Mouse (Mus musculus): ENCODE measurements around the gene Olfr1312. TPM values are rescaled to one million over a fixed set of nuclear protein-coding genes. Genes with fewer than 3 reads are reported as not detected.
"Not testable (repeated sequence)": the region's sequence is repeated elsewhere in the genome, so short reads cannot be mapped to it uniquely, and the experiment has no call there.

Gene Olfr1312
- not detected in 2 replicates for polyA plus RNA-seq (2014; fragmentation: Nextera tagmentation; extraction: Ambion mirVana)

DNA sequence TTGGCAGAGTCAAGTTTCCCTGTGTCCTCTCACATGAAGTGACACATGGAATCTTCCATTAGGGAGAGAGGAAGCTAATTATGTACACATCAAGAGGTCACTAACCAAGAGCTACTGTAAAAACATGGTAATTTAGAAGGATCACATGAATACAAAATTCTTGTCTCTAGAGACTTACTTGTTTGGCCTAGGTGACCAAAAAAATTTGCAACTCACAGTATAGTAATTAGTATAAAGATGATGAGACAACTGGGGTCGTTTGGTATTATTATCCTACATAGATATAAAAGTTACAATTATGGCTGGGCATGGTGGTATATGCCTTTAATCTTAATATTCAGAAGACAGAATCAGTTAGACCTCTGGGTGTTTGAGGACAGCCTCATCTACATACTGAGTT, at the start of gene Olfr1312:
Gene Olfr1312 (minus strand): TSS at position 101 of the 400 bp plus-strand sequence.
- Histone ChIP-seq H3K4me1 (ENCODE audit: control insufficient read depth in 2 of 2, insufficient read depth in 2 of 2, low read length in 2 of 2) (no peaks in the 10 kb centered on the region), H3K27me3 (ENCODE audit: control insufficient read depth, insufficient read depth, low read length) (no peaks in the 10 kb centered on the region), H3K36me3 (ENCODE audit: control insufficient read depth, insufficient read depth, low read length) (no peaks in the 10 kb centered on the region), H3K4me2 (ENCODE audit: low read length) (no peak within 1 kb of the TSS), H3K4me3 (ENCODE audit: control insufficient read depth in 1 of 2, insufficient read depth in 1 of 2, low read depth in 1 of 2, low read length in 2 of 2) (no peak within 1 kb of the TSS), H3K9me3 (ENCODE audit: control insufficient read depth, low read length) (no peaks in the 10 kb centered on the region), H3K27ac (replicated peaks in 1 of 2; ENCODE audit: control insufficient read depth in 1 of 2, insufficient read depth in 1 of 2, low read depth in 2 of 2, low read length in 2 of 2) (no peak within 1 kb of the TSS), H3K9ac (ENCODE audit: low read length) (no peak within 1 kb of the TSS)
- 24% methylated on average over 1 of the region's 1 CpGs for WGBS
- ATAC-seq (ENCODE audit: insufficient number of reproducible peaks, insufficient read depth, low FRiP score, low read depth) = no peak

DNA sequence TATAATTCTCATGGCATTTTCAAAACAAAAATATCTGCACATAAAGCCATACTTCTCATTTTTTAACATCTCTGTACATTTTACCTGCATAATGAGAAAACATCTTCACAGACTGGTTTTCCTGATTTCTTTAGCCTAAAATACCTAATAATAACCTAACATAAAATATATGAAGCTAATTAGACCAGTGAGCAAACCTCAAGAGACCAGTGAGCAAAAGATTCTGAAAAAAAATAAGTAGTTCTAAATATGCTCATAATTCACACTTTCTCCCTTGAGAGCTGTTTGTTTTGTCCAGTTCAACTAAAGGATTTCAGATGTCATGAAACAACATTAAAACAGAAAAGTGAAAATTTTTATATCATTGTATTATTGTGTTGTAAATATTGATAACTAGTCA, 46.6 kb upstream of the Olfr1312 start, which contains the start of gene Olfr1314:
Gene Olfr1314 (minus strand): TSS at position 101 of the 400 bp plus-strand sequence.
- H3K27me3 ChIP-seq (ENCODE audit: control insufficient read depth, insufficient read depth, low read length) = no peaks in the 10 kb centered on the region
- no peaks in the 10 kb centered on the region for H3K4me1 ChIP-seq (ENCODE audit: control insufficient read depth in 2 of 2, insufficient read depth in 2 of 2, low read length in 2 of 2)
- no peak within 1 kb of the TSS for H3K27ac ChIP-seq (replicated peaks in 1 of 2; ENCODE audit: control insufficient read depth in 1 of 2, insufficient read depth in 1 of 2, low read depth in 2 of 2, low read length in 2 of 2)
- H3K9ac ChIP-seq (ENCODE audit: low read length) = no peak within 1 kb of the TSS
- no peak for ATAC-seq (ENCODE audit: insufficient number of reproducible peaks, insufficient read depth, low FRiP score, low read depth)
- H3K4me3 ChIP-seq (ENCODE audit: control insufficient read depth in 1 of 2, insufficient read depth in 1 of 2, low read depth in 1 of 2, low read length in 2 of 2) = no peak within 1 kb of the TSS
- no peak within 1 kb of the TSS for H3K4me2 ChIP-seq (ENCODE audit: low read length)
- H3K9me3 ChIP-seq (ENCODE audit: control insufficient read depth, low read length) = no peaks in the 10 kb centered on the region
- no peaks in the 10 kb centered on the region for H3K36me3 ChIP-seq (ENCODE audit: control insufficient read depth, insufficient read depth, low read length)

DNA sequence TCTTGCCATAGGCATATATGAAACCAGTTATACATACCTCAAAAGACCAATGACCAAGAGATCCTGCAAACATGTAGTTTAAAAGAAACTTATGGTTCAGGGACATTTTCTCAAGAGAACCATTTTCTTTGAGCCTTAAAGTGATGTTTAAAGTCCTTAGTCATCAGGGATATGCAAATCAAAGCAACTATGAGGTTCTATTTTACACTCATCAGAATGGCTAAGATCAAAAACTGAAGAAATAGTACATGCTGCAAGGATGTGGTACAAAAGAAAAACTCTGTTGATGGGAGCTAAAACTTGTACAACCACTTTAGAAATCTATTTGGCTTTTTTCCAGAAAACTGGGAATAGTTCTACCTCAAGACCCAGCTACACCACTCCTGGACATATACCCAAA, 27.7 kb upstream of the Olfr1312 start, which contains the start of gene Olfr1313:
Gene Olfr1313 (minus strand): TSS at position 101 of the 400 bp plus-strand sequence.
- Histone ChIP-seq H3K4me3 (ENCODE audit: control insufficient read depth in 1 of 2, insufficient read depth in 1 of 2, low read depth in 1 of 2, low read length in 2 of 2) (no peak within 1 kb of the TSS), H3K27ac (replicated peaks in 1 of 2; ENCODE audit: control insufficient read depth in 1 of 2, insufficient read depth in 1 of 2, low read depth in 2 of 2, low read length in 2 of 2) (no peak within 1 kb of the TSS), H3K4me2 (ENCODE audit: low read length) (no peak within 1 kb of the TSS), H3K36me3 (ENCODE audit: control insufficient read depth, insufficient read depth, low read length) (no peaks in the 10 kb centered on the region), H3K4me1 (ENCODE audit: control insufficient read depth in 2 of 2, insufficient read depth in 2 of 2, low read length in 2 of 2) (no peaks in the 10 kb centered on the region), H3K9ac (ENCODE audit: low read length) (no peak within 1 kb of the TSS), H3K9me3 (ENCODE audit: control insufficient read depth, low read length) (no peaks in the 10 kb centered on the region), H3K27me3 (ENCODE audit: control insufficient read depth, insufficient read depth, low read length) (no peaks in the 10 kb centered on the region)
- no peak for ATAC-seq (ENCODE audit: insufficient number of reproducible peaks, insufficient read depth, low FRiP score, low read depth)

DNA sequence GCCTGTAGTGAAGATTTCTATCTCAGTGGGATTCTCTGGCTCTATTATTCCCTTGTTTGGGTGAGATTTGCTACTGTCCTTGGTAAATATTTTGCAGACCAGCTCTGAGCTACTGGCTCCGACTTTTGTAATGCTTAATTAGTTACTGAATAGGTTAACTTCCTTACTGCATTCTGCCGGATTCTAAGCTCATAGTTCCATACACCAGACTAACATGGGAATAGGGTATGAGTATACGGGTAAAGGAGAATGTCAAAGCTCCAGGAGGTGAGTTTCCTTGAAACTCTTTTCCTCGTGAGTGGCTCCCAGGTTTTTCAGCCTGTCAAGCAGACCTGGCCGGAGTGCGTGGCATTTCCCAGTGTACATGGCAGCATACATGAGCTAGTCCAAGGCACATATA, 23.1 kb downstream of the Olfr1312 start:
- H3K9me3 ChIP-seq (ENCODE audit: control insufficient read depth, low read length); H3K9ac ChIP-seq (ENCODE audit: low read length); H3K4me2 ChIP-seq (ENCODE audit: low read length); H3K36me3 ChIP-seq (ENCODE audit: control insufficient read depth, insufficient read depth, low read length); H3K4me1 ChIP-seq (ENCODE audit: control insufficient read depth in 2 of 2, insufficient read depth in 2 of 2, low read length in 2 of 2); H3K27me3 ChIP-seq (ENCODE audit: control insufficient read depth, insufficient read depth, low read length); H3K27ac ChIP-seq (replicated peaks in 1 of 2; ENCODE audit: control insufficient read depth in 1 of 2, insufficient read depth in 1 of 2, low read depth in 2 of 2, low read length in 2 of 2); H3K4me3 ChIP-seq (ENCODE audit: control insufficient read depth in 1 of 2, insufficient read depth in 1 of 2, low read depth in 1 of 2, low read length in 2 of 2); ATAC-seq (ENCODE audit: insufficient number of reproducible peaks, insufficient read depth, low FRiP score, low read depth): not testable (repeated sequence)
- WGBS = 37% methylated on average over 6 of the region's 6 CpGs

DNA sequence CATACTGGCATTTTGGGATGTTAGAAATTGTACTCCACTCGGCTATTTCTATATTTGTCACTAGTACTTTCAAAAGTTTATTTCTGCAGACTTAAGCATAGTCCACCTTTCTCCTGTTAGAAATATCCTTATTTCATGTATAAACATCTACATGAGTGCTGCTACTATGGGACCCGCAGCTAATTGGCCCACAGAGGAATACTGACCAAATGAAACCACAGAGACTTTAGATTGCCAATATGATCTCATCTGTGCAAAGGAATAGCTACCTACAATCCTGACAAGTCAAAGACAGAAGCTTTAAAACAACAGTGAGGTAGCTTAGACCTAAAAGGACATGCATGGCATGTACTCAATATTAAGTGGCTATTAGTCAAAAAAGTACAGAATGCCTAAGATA, 25.7 kb downstream of the Olfr1312 start, which contains the start of gene Olfr1311:
Gene Olfr1311 (minus strand): TSS at position 101 of the 400 bp plus-strand sequence.
- Histone ChIP-seq H3K4me2 (ENCODE audit: low read length) (no peak within 1 kb of the TSS), H3K36me3 (ENCODE audit: control insufficient read depth, insufficient read depth, low read length) (no peaks in the 10 kb centered on the region), H3K4me3 (ENCODE audit: control insufficient read depth in 1 of 2, insufficient read depth in 1 of 2, low read depth in 1 of 2, low read length in 2 of 2) (no peak within 1 kb of the TSS), H3K9me3 (ENCODE audit: control insufficient read depth, low read length) (no peaks in the 10 kb centered on the region), H3K9ac (ENCODE audit: low read length) (no peak within 1 kb of the TSS), H3K27me3 (ENCODE audit: control insufficient read depth, insufficient read depth, low read length) (no peaks in the 10 kb centered on the region), H3K4me1 (ENCODE audit: control insufficient read depth in 2 of 2, insufficient read depth in 2 of 2, low read length in 2 of 2) (no peaks in the 10 kb centered on the region), H3K27ac (replicated peaks in 1 of 2; ENCODE audit: control insufficient read depth in 1 of 2, insufficient read depth in 1 of 2, low read depth in 2 of 2, low read length in 2 of 2) (no peak within 1 kb of the TSS)
- WGBS = 82% methylated on average over 2 of the region's 2 CpGs
- ATAC-seq (ENCODE audit: insufficient number of reproducible peaks, insufficient read depth, low FRiP score, low read depth) = no peak

DNA sequence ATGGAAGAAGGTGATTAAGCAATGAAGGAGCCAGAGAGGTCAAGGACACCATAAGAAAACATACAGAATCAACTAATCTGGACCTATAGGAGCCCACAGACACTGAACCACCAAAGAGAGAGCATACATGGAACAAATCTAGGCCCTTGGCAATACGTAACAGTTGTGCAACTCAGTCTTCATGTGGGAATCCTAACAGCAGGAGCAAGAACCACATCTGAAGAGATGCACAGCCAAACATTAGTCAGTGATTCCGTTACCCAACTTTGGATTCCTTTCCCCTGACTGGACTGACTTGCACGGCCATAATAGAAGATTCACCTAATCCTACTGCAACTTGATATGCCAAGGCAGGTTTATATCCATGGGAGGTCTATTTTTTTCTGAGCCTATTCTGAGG, 35.1 kb downstream of the Olfr1312 start:
- Histone ChIP-seq H3K27me3 (ENCODE audit: control insufficient read depth, insufficient read depth, low read length) (no peaks in the 10 kb centered on the region), H3K4me1 (ENCODE audit: control insufficient read depth in 2 of 2, insufficient read depth in 2 of 2, low read length in 2 of 2) (no peaks in the 10 kb centered on the region), H3K27ac (replicated peaks in 1 of 2; ENCODE audit: control insufficient read depth in 1 of 2, insufficient read depth in 1 of 2, low read depth in 2 of 2, low read length in 2 of 2) (no peak overlapping the region), H3K4me2 (ENCODE audit: low read length) (no peak overlapping the region), H3K9ac (ENCODE audit: low read length) (no peak overlapping the region), H3K36me3 (ENCODE audit: control insufficient read depth, insufficient read depth, low read length) (no peaks in the 10 kb centered on the region), H3K4me3 (ENCODE audit: control insufficient read depth in 1 of 2, insufficient read depth in 1 of 2, low read depth in 1 of 2, low read length in 2 of 2) (no peak overlapping the region), H3K9me3 (ENCODE audit: control insufficient read depth, low read length) (no peaks in the 10 kb centered on the region)
- WGBS = 76% methylated on average over 3 of the region's 3 CpGs
- no peak for ATAC-seq (ENCODE audit: insufficient number of reproducible peaks, insufficient read depth, low FRiP score, low read depth)

DNA sequence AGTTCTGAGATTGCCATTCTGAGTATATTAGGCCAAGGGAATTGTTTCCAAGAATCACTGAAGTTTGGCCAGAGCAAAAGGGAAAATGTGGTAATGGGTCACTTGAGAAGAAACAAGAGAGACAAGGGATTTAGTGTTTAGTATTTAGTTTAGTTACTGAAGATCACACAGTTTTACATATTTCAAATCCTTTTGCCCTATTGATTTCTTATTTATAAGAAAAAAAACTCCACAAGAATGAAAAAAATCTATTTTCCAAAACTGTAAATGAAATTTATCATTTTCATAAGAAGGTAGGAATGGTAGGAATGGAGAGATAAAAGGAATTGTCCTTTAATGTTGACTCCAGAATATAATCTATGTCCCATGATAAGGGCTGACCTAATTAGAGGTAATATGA, 37.4 kb downstream of the Olfr1312 start, which contains the start of gene Olfr1310:
Gene Olfr1310 (minus strand): TSS at position 101 of the 400 bp plus-strand sequence.
- ATAC-seq (ENCODE audit: insufficient number of reproducible peaks, insufficient read depth, low FRiP score, low read depth) = no peak
- H3K4me3 ChIP-seq (ENCODE audit: control insufficient read depth in 1 of 2, insufficient read depth in 1 of 2, low read depth in 1 of 2, low read length in 2 of 2) = no peak within 1 kb of the TSS
- H3K9ac ChIP-seq (ENCODE audit: low read length) = no peak within 1 kb of the TSS
- H3K36me3 ChIP-seq (ENCODE audit: control insufficient read depth, insufficient read depth, low read length) = no peaks in the 10 kb centered on the region
- H3K4me2 ChIP-seq (ENCODE audit: low read length) = no peak within 1 kb of the TSS
- no peaks in the 10 kb centered on the region for H3K9me3 ChIP-seq (ENCODE audit: control insufficient read depth, low read length)
- H3K27ac ChIP-seq (replicated peaks in 1 of 2; ENCODE audit: control insufficient read depth in 1 of 2, insufficient read depth in 1 of 2, low read depth in 2 of 2, low read length in 2 of 2) = no peak within 1 kb of the TSS
- H3K27me3 ChIP-seq (ENCODE audit: control insufficient read depth, insufficient read depth, low read length) = no peaks in the 10 kb centered on the region
- H3K4me1 ChIP-seq (ENCODE audit: control insufficient read depth in 2 of 2, insufficient read depth in 2 of 2, low read length in 2 of 2) = no peaks in the 10 kb centered on the region

DNA sequence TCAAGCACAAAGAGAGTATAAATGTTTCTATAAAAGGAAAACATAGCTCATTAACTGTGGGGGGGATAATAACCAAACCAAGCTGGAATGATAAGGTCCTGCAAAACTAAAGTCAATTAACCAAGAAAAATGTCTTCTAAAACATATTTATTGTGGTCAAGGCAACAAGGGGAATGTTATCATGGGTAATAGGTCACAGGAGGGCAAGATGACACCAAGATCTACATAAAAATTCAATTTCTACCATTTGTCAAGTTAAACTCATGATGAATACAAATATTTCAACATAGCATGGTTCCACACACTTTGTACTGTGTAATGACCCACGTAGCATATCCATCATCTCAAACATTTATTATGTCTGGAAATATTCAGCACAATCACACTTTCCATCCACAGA, 59.9 kb downstream of the Olfr1312 start, which contains the start of gene Olfr1309:
Gene Olfr1309 (minus strand): TSS at position 101 of the 400 bp plus-strand sequence.
- ATAC-seq (ENCODE audit: insufficient number of reproducible peaks, insufficient read depth, low FRiP score, low read depth) = no peak
- Histone ChIP-seq H3K4me2 (ENCODE audit: low read length) (no peak within 1 kb of the TSS), H3K27ac (replicated peaks in 1 of 2; ENCODE audit: control insufficient read depth in 1 of 2, insufficient read depth in 1 of 2, low read depth in 2 of 2, low read length in 2 of 2) (no peak within 1 kb of the TSS), H3K9me3 (ENCODE audit: control insufficient read depth, low read length) (no peaks in the 10 kb centered on the region), H3K27me3 (ENCODE audit: control insufficient read depth, insufficient read depth, low read length) (no peaks in the 10 kb centered on the region), H3K4me1 (ENCODE audit: control insufficient read depth in 2 of 2, insufficient read depth in 2 of 2, low read length in 2 of 2) (no peaks in the 10 kb centered on the region), H3K4me3 (ENCODE audit: control insufficient read depth in 1 of 2, insufficient read depth in 1 of 2, low read depth in 1 of 2, low read length in 2 of 2) (no peak within 1 kb of the TSS), H3K36me3 (ENCODE audit: control insufficient read depth, insufficient read depth, low read length) (no peaks in the 10 kb centered on the region), H3K9ac (ENCODE audit: low read length) (no peak within 1 kb of the TSS)
- 47% methylated on average over 1 of the region's 1 CpGs for WGBS
